Mouse (Mus musculus) bone marrow, adult 2 months (tissue): ENCODE results near the gene Fam72a. TPM values are rescaled to one million over a fixed set of nuclear protein-coding genes. Genes with fewer than 3 reads are reported as not detected.

Source experiments
- H3K27ac ChIP-seq: fragments of 200-500 bp; 2 replicates; pipeline ENCODE4 v1.5.1; 2012; ENCODE audit warnings: low read depth, mild to moderate bottlenecking, control low read depth, inconsistent platforms, low read length; ENCODE audit not compliant: control insufficient read depth, poor library complexity, insufficient read depth
- H3K4me1 ChIP-seq: fragments of 200-500 bp; 2 replicates; pipeline ENCODE4 v1.6.1; 2011; ENCODE audit warnings: low read length; ENCODE audit not compliant: control insufficient read depth, insufficient read depth
- H3K4me3 ChIP-seq: fragments of 200-500 bp; replicated peaks from 2 replicates; pipeline ENCODE3; 2011; ENCODE audit warnings: mild to moderate bottlenecking, low read depth, low read length, control low read depth; ENCODE audit not compliant: control insufficient read depth
- CTCF ChIP-seq: fragments of 200-500 bp; IDR thresholded peaks from 2 replicates; pipeline ENCODE4 v1.5.1; 2011; ENCODE audit warnings: low read length, control low read depth; ENCODE audit not compliant: control insufficient read depth, insufficient read depth
- POLR2A ChIP-seq: fragments of 200-500 bp; IDR thresholded peaks from 2 replicates; pipeline ENCODE4 v1.6.1; 2011; ENCODE audit warnings: low read depth, mild to moderate bottlenecking, control low read depth, low read length, borderline replicate concordance; ENCODE audit not compliant: control insufficient read depth
- WGBS: fragments of 180-500 bp; shearing (Covaris S2); methylation state at CpG from one replicate; pipeline ENCODE4 v1.1.7; 2018; 5-methylcytosine and 5-hydroxymethylcytosine counted together
- polyA plus RNA-seq: library from polyadenylated mRNA; stranded (reverse); fragments of >200 nt; gene quantifications from 2 replicates; pipeline ENCODE4 v1.2.4, GENCODE M21; 2011; ENCODE audit warnings: low replicate concordance; ENCODE audit not compliant: missing spikeins, insufficient read depth, insufficient read length

Gene Fam72a
- polyA plus RNA-seq, 1 experiment, result 5.5 TPM

DNA sequence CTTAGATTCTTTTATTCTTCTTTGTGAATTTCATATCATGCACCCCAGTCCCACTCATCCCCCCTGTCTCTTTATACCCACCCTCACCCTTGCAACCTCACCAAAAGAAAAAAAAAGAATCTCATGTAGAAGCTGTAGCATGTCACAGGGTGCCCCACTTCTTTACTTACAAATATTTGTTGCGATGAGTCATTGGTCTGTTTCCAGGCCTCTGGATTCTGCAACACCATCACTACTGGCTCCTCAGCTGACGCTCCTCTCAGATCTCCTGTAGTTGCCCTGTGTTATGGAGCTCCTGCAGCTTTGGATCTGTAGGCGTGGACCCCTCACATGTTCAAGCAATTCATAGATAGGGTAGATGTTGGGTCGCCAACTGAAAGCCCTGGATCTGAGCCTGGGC is 12.1 kb downstream of the Fam72a start:
- Histone ChIP-seq H3K27ac (no peak overlapping the region), H3K4me3 (no peak overlapping the region), H3K4me1 (no peaks in the 10 kb centered on the region)
- 80% methylated on average over 4 of the region's 4 CpGs for WGBS
- no peak for TF ChIP-seq POLR2A
- TF ChIP-seq CTCF, result no peak

DNA sequence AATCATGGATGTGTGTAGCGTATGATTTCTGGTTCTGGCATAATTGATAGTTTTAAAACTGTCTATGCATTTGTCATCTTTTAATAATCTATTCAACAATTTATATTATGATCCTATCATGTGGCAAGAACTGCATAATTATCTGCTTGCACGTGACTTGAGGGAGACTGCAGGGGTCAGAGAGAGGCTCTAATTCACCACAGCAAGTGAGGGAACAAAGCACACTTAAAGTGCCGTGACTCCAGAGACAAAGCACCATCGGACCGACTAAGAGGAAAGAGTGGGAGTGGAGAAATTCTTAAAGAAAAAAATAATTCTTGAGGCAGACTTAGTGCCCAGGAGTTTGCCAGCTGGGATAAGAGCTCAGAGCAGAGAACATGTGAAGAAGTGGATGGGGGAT is 13.1 kb downstream of the Fam72a start:
- Histone ChIP-seq H3K4me1 (no peaks in the 10 kb centered on the region), H3K27ac (no peak overlapping the region), H3K4me3 (no peak overlapping the region)
- TF ChIP-seq CTCF (no peak), POLR2A (no peak)
- WGBS, result 86% methylated on average over 5 of the region's 5 CpGs

DNA sequence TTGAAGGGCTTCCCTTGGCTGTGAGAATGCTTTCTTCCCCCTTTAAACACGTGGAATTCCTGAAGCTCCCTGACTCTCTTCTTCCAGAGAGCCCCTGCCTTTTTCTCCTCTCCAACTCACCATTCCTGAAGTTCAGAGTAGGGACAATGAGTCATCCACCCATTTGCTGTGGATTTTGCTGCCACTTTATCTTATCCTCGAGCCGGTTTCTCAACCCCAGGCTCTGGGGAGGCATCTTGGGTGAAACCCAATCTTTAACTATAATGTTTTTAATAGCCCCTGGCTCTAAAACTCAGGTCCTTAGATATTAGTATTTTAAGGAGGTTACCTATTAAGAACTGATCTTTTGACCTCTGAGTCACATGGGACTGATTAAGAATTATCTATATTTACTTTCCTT is 13.7 kb downstream of the Fam72a start:
- no peaks in the 10 kb centered on the region for H3K4me1 ChIP-seq
- WGBS, result 83% methylated on average over 3 of the region's 3 CpGs
- no peak overlapping the region for H3K4me3 ChIP-seq

DNA sequence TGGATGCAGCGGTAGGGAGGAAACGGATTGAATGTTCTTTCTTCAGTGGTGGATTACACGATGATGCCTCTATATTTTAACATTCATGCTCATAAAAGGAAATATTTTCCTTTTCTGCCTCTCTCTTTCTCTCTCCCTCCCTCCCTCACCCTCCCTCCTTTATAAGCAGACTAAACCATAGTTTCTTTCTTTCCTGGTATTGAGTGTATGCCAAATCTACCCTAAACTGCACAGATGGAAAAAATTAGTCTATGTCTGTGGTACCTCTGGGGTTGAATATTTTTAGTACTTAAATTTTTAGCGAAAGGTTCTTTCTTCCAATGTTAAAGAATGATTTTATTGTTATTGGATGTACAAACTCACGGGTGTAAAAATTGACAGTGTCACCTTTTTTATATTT is 14.2 kb downstream of the Fam72a start:
- no peaks in the 10 kb centered on the region; the same call in 1 of the 2 replicates for H3K4me1 ChIP-seq
- no peak overlapping the region for H3K4me3 ChIP-seq
- TF ChIP-seq POLR2A (no peak), CTCF (no peak)
- WGBS, result 86% methylated on average over 5 of the region's 5 CpGs
- no peak overlapping the region for H3K27ac ChIP-seq

More for the DNA sequence above, 13.7 kb downstream of the Fam72a start:
- TF ChIP-seq POLR2A, result no peak
- TF ChIP-seq CTCF, result no peak
- no peak overlapping the region for H3K27ac ChIP-seq

DNA sequence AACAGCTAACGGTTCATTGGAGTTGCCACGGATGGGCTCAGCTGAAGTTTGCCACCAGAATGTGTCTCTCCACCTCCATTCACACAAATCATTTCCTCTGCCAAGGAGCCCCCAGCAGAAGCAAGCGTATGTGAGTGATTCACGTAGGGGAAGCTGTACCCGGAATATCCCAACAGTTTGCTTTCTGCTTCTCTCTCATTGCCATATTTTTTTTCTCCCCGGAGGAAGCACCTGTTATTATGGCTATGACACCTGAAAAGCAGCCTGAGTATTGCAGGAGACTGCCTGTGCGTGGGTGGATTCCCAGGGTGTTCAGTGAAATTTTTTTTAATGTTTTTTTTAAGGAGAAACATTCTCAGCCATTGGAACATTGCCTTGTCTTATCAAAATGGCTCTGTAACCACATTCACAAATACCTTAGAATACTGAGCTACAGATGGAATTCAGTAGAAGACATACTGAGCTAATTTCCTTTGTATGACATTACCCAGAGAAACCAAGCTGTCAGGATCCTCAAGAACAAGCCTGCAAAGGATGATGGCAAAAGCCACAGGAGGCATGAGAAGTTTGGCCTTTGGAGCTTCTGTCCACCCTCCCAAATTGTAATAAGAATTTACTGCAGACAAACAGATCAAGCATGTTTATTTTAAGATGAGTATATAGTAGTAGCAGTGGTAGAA is 16.3 kb downstream of the Fam72a start:
- WGBS, result 75% methylated on average over 7 of the region's 7 CpGs
- TF ChIP-seq POLR2A, result no peak
- no peak for TF ChIP-seq CTCF
- H3K4me3 ChIP-seq, result no peak overlapping the region
- no peak overlapping the region for H3K27ac ChIP-seq
- H3K4me1 ChIP-seq, result no peaks in the 10 kb centered on the region; the same call in 1 of the 2 replicates

DNA sequence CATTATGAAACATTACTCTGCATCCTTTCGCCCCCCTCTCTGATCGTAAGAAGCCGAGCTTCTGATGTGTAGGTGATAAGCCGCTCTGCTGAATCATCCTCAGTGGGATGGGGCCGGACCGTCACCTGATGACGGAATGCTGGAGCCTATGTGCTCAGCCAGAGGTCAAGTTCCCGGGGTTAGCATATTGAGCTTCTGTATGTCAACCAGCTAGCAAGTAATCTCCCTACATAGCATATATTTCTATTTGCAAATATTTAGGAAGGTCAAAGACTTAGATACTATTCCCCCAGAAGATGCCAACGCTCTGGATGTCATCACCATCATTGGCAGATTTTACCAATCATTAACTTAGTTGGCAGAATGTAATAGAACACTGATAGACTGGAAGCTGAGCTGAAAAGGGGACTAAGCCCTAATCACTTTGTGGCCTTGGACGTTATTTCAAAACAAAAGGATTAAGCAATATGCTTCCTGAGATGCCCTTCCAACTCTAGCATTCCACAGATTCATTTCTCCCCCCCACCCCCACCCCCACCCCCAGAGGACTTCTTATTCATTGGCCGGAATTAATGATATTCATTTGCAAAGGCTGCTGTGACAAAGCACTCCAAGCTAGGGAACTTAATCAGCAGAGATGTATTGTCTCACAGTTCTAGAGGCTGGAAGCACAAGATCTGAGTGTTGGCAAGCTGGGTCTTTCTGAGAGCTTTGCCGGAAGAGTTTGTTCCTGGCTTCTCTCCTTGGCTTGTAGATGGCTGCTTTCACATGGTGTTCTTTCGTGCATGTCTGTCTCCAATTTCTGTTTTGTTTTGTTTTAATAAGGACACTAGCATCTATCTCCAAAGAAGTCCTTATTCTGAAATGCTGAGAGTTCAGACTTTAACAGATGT is 19.3 kb downstream of the Fam72a start:
- WGBS, result 67% methylated on average over 13 of the region's 13 CpGs
- no peak overlapping the region for H3K27ac ChIP-seq

DNA sequence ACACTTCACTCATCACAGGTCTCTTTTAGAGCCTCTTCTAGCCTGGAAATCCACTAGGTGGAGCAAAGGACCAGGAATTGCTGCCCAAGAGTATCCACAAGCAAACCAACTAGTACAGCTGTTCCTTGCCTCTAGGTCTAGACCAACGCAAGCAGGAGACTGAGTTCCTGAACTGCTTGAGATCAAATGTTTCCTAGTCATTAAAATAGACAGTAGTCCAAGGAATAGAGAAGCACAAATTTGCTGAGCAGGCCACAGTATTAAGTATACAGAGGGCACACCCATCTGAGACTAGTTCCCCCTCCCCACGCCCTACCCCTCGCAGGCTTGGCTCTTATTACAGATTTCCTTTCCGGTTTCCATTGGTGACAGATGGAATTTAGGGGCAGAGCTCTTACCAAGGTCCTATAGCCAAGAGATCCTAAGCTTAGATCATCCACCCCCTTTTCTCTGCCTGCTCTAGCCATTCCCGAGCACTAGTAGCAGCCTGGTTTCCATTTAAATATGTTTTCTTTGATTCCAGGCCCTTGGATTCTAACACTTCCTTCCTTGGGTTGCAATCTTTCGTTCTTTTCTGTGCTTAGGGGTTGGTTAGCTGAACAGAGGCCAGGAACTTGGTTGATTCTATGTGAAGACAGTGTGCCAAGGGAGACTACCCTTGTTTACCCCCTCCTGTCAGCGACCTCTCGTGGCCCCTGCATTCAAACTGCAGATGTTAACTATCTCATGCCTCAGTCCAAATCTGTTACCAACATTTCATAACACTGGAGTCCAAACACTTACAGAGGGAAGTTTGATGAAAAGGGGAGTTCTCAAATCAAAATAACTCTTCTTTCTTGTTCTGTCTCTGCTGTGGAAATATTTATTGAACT is 21.0 kb downstream of the Fam72a start:
- H3K4me3 ChIP-seq, result no peak overlapping the region
- no peaks in the 10 kb centered on the region; the same call in 1 of the 2 replicates for H3K4me1 ChIP-seq
- H3K27ac ChIP-seq, result no peak overlapping the region
- TF ChIP-seq POLR2A (no peak), CTCF (peak; percentile 15; the same call in 1 of the 2 replicates)
- 58% methylated on average over 8 of the region's 8 CpGs for WGBS

More for the DNA sequence above, 19.3 kb downstream of the Fam72a start:
- TF ChIP-seq CTCF (no peak), POLR2A (no peak)
- Histone ChIP-seq H3K4me3 (no peak overlapping the region), H3K4me1 (no peaks in the 10 kb centered on the region; the same call in 1 of the 2 replicates)

DNA sequence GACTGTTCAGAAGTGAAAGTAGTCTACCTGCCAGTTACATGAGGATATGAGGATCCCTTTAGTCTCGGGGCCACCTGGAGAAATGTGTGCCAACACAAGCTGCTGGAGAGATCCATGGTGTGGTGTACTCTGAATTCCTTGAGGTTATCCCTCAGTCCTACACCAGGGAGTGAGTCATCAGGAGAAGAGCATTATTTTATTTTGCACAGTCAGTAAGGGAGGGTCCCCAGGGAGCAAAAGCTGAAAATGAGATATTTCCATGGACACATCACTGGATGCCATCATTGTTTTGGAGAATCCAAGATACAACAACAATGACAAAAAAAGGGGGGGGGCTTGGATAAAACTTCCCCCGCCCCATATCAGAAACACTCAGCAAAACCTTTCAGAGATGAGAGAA is 24.3 kb downstream of the Fam72a start:
- no peak for TF ChIP-seq POLR2A
- Histone ChIP-seq H3K4me3 (no peak overlapping the region), H3K27ac (no peak overlapping the region), H3K4me1 (no peaks in the 10 kb centered on the region)
- WGBS, result 72% methylated on average over 2 of the region's 2 CpGs

DNA sequence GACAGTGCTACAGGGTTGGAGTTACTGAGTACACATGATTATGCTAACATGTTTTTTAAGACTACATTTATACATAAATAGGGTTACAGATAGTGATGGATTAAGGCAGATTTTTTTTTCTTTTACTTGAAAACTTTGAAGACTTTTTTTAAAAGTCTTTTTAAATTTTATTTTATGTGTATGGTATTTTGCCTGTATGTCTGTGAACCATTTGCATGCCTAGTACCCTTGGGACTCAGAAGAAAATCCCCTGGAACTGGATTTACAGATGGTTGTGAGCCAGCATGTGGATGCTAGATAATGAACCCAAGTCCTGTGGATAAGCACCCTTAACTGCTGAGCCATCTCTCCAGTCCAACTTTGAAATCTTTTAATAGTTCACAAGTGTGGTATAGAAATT is 25.7 kb downstream of the Fam72a start:
- Histone ChIP-seq H3K27ac (no peak overlapping the region), H3K4me3 (no peak overlapping the region), H3K4me1 (no peaks in the 10 kb centered on the region)
- TF ChIP-seq CTCF (no peak), POLR2A (no peak)
